Mouse (Mus musculus): ENCODE data around the gene Rbm47. TPM values are rescaled to one million over a fixed set of nuclear protein-coding genes. Genes with fewer than 3 reads are reported as not detected.
"Not testable (repeated sequence)": the region's sequence is repeated elsewhere in the genome, so short reads cannot be mapped to it uniquely, and the experiment has no call there.

Gene Rbm47
- total RNA-seq, 2 experiments from 2014 or later = 1.7 TPM

DNA sequence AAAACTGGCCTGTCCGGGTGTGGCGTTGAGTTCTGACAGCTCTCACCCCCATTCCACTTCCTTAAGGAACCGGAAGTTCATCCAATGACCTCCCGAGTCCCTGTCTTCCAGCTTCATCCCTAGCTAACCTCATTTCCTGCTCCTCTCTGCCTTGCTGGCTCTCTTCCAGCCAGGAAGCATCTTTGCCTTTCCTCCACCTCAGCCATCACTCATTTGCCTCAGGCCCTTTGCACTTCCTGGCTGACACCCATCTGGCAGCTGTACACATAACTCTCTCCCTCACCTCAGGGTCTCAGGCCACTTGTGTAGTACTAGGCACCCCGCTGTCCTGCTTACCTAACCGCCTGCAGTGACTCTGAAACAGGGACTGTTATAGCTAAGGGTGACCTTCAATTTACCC, 178.3 kb downstream of the Rbm47 start:
- Histone ChIP-seq H3K27ac (no peak overlapping the region), H3K4me3 (no peak overlapping the region)
- TF ChIP-seq CTCF (conservative IDR thresholded peaks at IDR 0.05) = no peak
- no peak for DNase-seq (ENCODE audit: low spot score in 2 of 2)

DNA sequence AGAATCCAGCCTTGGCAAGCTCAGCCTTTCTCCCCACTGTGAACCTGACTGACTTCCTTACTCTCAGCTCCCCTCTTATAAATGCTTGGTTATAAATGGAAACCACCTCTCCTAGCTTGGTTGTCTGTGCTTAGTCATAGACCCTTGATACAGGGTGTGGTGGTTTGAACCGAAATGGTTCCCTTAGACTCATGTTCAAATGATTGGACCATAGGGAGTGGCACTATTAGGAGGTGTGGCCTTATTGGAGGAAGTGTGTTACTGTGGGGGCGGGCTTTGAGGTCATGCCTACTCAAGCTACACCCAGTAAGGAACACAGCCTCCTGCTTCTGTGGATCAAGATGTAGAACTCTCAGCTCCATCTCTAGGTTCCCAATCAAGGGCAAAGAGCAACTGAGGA, 181.7 kb downstream of the Rbm47 start:
- no peak for TF ChIP-seq CTCF (conservative IDR thresholded peaks at IDR 0.05)
- no peak overlapping the region for H3K4me3 ChIP-seq
- H3K27ac ChIP-seq = no peak overlapping the region
- no peak for DNase-seq (ENCODE audit: low spot score in 2 of 2)

DNA sequence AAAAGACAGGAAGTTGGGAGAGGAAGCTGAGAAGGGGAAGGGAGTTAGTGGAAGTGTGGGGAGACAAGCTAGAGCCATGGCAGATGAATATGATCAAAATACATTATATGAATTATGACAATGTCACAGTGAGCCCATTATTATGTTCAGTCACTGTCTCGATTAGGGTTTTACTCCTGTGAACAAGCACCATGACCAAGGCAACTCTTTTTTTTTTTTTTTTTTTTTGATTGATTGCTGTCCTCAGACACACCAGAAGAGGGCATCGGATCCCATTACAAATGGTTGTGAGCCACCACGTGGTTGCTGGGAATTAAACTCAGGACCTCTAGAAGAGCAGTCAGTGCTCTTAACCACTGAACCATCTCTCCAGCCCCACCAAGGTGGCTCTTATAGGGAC, 185.9 kb downstream of the Rbm47 start:
- not testable (repeated sequence) for H3K27ac ChIP-seq

DNA sequence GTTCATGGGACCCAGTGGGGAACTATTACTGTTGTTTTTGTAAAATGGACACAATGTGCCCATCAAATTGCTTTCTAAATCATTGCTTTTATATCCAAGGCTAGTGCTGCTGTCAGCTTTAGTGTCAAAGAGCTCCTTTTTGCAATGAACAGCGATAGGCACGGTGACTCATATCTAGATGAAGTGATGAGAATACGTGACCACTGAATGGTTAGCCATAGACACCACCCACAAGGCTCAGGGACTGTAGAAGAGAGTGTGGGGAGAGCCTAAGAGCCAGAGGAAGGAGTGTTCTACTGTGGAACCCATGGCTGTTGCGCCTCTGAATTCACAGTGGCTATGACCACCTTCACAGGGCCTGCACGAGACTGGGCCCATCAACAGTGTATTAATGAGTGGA, 186.5 kb downstream of the Rbm47 start:
- Histone ChIP-seq H3K4me3 (no peak overlapping the region), H3K27ac (no peak overlapping the region)
- DNase-seq (ENCODE audit: low spot score in 2 of 2) = no peak
- TF ChIP-seq CTCF (conservative IDR thresholded peaks at IDR 0.05) = no peak

More for the DNA sequence above, 185.9 kb downstream of the Rbm47 start:
- not testable (repeated sequence) for H3K4me3 ChIP-seq; DNase-seq (ENCODE audit: low spot score in 2 of 2)

DNA sequence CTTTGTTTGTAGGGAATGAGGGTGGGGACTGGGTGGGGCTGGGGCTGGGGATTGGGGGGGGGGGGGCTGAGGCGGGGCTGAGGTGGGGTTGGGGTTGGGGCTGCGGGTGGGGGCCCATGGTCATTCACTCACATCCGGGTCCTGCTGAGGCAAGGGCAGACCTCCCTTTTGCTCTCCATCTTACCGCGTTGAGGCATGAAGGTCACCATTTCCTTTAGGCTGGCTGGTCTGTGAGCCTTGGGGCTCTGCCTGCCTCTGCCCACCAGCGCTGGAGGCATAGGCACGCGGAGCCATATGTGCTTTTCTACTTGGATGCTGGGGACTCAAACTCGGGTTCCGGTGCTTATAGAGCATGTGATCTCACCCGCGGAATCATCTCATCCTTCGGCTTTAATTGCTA, 197.2 kb downstream of the Rbm47 start:
- TF ChIP-seq CTCF (conservative IDR thresholded peaks at IDR 0.05) = no peak
- no peak overlapping the region for H3K27ac ChIP-seq
- no peak overlapping the region for H3K4me3 ChIP-seq
- no peak for DNase-seq (ENCODE audit: low spot score in 2 of 2)

DNA sequence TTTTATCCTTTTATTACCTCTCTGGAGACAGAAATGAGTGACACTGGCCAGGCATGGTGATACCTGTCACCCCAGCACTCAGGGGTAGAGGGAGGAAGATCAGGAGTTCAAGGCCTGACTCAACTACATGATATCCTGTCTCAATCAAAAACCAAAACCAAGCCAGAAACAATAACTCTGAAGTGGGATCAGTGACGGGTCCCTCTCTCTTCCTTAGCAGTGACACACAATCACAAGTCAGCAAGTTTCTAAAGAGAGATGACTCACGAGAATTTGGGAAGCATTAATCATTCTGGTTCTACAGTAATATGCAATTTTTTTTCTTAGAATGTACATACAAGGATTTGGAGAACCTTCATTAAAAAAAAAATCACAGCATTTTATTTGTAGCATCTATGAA, 199.7 kb downstream of the Rbm47 start:
- Histone ChIP-seq H3K27ac (no peak overlapping the region), H3K4me3 (no peak overlapping the region)
- no peak for TF ChIP-seq CTCF (conservative IDR thresholded peaks at IDR 0.05)
- DNase-seq (ENCODE audit: low spot score in 2 of 2) = no peak

DNA sequence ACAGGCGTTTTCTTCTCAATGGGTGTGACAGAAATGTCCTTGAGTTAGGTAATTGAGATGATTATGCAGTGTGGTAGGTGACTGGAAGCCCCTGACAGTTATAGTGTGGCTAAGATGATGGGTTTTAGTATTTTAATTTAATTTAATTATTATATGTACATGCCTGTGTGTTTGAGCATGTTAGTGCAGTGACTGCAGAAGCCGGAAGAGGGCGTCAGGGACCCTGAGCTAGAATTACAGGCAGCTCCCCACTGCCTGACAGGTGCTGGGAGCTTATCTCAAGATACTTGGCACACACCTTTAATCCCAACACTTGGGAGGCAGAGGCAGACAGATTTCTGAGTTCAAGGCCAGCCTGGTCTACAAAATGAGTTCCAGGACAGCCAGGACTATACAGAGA, 204.9 kb downstream of the Rbm47 start:
- Histone ChIP-seq H3K27ac (no peak overlapping the region), H3K4me3 (no peak overlapping the region)
- no peak for TF ChIP-seq CTCF (conservative IDR thresholded peaks at IDR 0.05)
- no peak for DNase-seq (ENCODE audit: low spot score in 2 of 2)

DNA sequence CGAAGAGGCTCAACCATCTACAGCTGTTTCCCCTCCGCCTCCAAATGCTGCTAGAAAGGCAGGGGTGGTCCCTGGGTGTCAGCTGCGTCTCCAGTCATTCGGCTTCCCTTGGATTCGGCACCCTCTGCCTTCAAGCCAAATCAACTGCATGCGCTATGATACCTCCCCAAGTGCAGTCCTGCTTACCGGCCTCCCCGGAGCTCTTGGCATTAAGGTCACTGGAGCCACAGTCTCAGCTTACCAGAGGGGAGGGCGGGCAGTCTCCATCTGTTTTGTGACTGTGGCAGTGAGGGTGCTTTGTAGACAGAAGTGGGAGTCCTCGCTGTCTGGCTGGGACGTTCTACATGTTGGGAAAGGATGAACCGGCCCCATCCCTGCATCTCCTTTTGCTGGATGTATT, 205.8 kb downstream of the Rbm47 start:
- no peak for TF ChIP-seq CTCF (conservative IDR thresholded peaks at IDR 0.05)
- H3K27ac ChIP-seq = no peak overlapping the region
- no peak overlapping the region for H3K4me3 ChIP-seq
- no peak for DNase-seq (ENCODE audit: low spot score in 2 of 2)

Small RNA genes within 50 kb of the gene (microRNA-seq; reads per million reads assigned to microRNA genes)
- 0 reads per million in 2 experiments for gene Gm25952

Other genes starting within 250 kb of the Rbm47 start
- not detected for gene Chrna9, start 238.2 kb downstream of the Rbm47 start, total RNA-seq (2021)
- gene 9130230L23Rik, start 168.8 kb downstream of the Rbm47 start, total RNA-seq (2021) = not detected
- gene Nsun7, start 86.8 kb upstream of the Rbm47 start, total RNA-seq (2021) = 10 to 100 TPM; 12.6 to 14.6 TPM